Mouse (Mus musculus) kidney, adult 2 months (tissue): ENCODE data around the gene Prdm16.

Experiments used
- CTCF ChIP-seq: fragments of 200-500 bp; conservative IDR thresholded peaks from 2 replicates; pipeline ENCODE4 v1.5.1; 2011; ENCODE audit warnings: low read depth, mild to moderate bottlenecking, control low read depth, low read length, moderate library complexity, mixed read lengths; ENCODE audit not compliant: insufficient read depth, insufficient read length
- POLR2A ChIP-seq: fragments of 200-500 bp; IDR thresholded peaks from one replicate; pipeline ENCODE4 v1.6.1; 2011; ENCODE audit warnings: low read depth, low read length, control low read depth

DNA sequence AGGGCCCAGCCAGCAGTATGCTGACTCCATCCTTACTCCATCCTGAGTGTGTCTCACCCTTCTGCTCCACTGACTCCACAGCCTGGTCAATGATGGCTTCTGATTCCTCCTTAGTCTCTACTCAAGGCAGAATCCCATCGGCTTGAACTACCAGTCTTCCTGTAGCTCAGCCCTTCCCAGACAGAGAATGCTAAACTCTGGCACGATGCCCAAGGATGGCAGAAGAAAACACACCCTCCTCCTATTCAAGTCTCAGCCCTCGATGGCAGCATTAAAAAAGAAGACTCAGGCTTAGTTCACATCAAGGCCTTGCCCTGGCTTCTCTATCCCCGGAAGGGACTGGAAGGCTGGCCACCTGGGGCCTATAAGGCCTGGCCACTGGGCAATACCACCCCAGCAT lies 216.9 kb downstream of the Prdm16 start:
- TF ChIP-seq POLR2A (no peak), CTCF (no peak)
